Mouse (Mus musculus) left cerebral cortex, postnatal 4 days (tissue): ENCODE data around the gene Apobec2. TPM values are rescaled to one million over a fixed set of nuclear protein-coding genes. Genes with fewer than 3 reads are reported as not detected.

Source experiments
- DNase-seq: peaks from one replicate; pipeline ENCODE4 v3.0.0-alpha.2; 2022
- intact Hi-C: fragments of 180-260 bp; cut with DNase I; formaldehyde crosslinking; loops from one replicate; pipeline ENCODE4 v1.15.1; 2025
- total RNA-seq, 2 experiments: library from RNA; stranded (reverse); gene quantifications; 2 replicates each; pipeline ENCODE4 v1.2.3; 2021

Apobec2 gene
- total RNA-seq, 2 experiments from 2014 or later: 0.58 TPM; not detected in 1

DNA sequence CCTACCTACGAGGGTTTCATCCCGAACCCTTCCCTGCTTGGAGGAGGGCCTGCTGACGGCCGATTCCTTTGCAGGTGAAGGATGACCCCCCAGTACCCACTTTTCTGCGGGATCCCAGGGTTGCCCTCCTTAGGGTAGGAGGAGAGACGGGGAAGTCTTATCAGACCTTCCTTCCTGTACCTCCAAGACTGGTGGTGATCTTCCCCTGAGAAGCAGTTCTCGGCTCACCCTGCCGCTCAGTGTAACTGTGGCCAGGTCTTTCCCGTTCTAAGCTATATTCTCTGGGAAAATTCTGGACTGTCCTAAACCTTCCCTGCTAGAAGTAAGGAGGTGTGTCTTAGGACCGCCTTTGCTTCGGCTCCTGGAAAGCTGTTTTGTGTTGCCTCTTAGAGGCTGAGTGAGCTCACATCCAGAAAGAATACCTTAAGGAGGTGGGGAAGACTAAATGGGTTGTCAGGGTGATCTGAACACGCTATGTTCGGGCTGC is 22.4 kb downstream of the Apobec2 start:
- no peak for DNase-seq
- intact Hi-C loops: no loop called here

DNA sequence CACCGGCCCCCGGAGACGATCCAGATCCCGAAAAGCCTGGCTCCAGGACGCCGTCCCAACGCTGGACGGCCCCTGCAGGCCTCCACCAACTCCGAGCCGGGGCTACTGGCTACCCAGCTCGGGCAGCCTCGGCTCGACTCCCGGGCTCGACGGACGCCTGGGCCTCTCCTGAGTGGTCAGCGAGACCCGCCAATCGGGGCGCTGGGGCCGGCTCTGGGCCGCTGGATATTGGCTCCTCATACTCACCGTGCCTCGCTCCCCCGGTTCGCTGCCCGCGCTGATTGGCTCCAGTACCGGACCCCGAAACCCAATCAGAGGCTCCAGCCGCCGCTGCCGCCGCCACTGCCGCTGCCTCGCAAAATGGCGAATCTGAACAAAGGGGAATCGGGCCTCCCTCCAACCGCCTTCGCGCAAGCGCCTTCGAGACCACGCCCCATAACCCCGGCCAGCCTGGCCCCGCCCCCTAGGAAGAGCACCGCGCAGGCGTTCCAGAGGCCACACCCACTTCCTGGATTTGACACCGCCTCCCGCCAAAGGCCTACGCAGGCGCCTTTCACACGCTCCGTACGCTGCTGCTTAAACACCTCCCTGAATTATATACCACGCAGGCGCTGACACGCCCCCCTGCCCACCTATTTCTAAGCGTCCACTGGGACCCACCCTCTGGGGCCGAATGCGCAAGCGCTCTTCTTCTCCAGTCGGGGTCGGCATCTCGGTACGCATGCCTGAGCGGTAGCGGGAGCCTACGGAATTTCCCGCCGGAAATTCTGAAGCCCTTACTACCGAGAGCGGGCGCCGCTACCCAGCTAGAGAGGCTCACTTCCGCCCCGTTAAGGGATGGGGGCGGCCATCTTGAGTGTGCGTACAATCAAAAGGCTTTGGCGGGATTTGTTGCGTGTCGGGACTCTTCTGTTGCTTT is 23.1 kb downstream of the Apobec2 start, which contains the start of the genes Nfya and Oard1:
Nfya (minus strand) TSS at position 527 of the 919 bp plus-strand sequence.
Oard1 (plus strand) TSS at position 635 of the 919 bp plus-strand sequence.
- DNase-seq: peak; percentile 100
- intact Hi-C loops: no loop called here

DNA sequence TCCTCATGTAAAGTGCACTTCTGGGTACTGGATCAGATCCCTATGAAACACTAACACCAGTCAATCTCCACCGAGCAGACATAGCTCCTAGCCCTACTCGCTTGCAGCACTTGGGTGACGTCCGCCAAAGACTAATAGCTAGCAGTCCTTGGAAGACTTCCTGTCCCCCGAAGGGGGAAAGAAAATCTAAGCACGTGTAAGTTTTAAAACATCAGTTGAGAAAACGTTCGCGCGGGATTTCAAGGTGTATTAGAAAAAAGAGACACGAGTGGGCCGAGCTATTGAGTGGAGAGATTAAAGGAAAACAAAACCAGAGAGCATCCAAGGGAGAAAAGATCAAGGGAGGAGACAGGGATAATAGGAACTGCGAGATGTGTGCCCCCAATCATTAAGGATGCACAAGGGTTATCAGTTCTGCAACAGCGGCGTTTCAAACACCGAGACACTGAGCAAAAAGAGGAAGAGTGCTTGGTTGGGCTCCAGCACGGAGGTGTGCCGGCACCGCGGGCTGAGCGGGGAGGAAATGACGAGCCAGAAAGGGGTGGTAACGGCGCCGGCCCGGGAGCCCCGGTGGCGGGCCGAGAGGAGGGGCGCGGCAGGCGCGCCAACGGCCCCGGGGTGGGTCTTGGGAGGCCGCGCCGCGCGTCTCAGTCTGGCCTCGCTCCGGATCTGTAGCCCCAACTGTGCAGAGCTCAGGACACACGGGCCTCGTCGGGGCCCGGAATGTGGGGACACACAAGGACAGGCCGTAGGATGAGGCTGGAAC is 24.0 kb downstream of the Apobec2 start:
- peak; percentile 80 for DNase-seq
- intact Hi-C loops: no loop called here

DNA sequence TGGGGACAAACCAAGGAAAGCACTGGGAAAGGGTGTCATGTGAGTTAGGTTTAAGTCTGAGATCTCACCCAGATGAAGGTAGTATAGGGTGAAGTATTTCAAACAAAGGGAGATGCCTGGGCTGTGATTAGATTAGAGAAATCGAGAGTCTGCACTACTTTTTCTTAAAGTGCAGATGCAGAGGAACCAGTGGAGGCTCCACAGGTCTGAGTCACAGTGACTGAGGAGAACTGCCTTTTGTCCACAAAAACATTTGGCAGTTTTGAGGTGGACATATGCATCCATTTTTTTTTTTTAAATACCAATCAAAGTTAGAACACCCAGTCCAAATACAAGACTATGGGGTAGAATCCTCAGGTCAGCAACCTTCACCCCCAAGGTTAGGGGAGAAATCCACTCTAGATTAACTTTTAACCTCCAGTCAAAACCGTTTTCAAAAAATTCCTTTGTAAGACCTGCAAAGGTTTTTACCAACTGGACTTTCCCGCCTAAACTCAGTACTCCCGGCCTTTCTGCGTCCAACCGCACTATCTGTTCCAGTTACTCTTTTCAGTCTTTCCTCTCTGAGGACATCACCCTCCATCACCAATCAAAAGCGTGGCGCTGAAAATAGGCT is 24.7 kb downstream of the Apobec2 start:
- intact Hi-C loops: no loop called here
- DNase-seq: no peak

DNA sequence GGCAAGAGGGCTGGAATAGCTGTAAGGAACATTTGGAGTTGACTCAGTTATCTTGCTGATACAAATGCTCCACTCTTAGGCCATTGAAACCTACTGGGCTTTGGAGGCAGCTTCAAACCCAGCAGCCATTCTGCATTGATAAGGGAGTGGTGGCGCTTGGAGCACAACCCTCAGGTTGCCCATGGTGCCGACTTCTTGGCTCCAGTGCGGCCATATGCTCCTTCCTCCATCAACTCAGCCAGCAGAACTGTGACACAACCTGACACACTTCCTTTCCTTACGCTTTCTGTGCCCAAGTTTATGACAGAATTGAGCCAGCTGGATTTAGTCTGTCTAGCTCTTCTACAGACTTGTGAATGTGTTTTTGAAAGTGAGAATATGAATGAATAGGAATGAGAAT is 25.6 kb downstream of the Apobec2 start:
- intact Hi-C loops: no loop called here
- peak; percentile 15 for DNase-seq

DNA sequence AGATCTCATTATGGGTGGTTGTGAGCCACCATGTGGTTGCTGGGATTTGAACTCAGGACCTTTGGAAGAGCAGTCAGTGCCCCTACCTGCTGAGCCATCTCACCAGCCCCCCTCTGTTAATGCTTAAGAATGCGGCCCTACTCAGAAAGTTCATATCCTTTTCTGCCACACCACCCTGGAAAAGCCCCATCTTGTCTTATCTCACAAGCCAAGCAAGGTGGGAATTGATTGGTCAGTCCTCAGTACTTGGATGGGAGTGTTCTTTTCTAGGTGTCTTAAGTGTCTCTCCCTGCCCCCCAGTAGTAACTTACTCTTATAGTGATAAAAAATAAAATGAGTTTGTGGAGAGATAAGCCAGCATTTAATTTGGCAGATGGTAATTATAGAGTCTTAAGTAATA is 28.0 kb downstream of the Apobec2 start:
- intact Hi-C loops: no loop called here
- no peak for DNase-seq

DNA sequence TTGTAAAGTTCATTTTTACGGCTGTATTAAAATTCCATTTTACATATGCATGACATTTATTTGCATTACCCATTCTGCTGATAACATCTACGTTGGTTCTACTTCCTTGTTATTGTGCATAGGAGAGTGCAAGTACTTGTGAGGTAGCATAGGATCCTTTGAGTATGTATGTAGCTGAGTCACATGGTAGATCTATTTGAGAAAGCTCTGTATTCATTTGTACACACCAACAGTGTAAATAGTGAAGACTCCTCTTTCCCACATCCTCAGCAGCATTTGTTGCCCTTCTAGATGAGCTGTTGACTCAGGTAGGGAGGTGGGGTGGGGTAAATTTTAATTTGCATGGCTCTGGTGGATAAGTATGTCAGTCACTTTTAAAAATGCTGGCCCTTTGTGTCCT is 28.9 kb downstream of the Apobec2 start:
- DNase-seq: no peak
- intact Hi-C loops: no loop called here

DNA sequence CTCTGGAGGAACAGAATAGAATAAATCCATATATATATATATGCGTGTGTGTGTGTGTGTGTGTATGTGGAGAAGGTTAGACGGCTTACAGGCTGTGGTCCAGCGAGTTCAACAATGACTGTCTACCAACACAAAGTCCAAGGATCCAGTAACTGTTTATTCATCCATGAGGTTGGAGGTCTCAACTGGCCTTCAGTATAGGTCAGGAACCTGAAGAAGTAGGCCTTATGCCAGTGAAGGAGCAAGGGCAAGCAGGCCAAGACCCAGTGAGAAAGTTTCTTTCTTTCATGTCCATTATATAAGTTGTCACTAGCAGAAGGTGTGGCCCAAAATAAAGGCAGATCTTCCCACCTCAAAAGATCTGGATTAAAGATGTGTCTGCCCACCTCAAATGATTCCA is 30.0 kb downstream of the Apobec2 start:
- intact Hi-C loops: no loop called here
- no peak for DNase-seq

DNA sequence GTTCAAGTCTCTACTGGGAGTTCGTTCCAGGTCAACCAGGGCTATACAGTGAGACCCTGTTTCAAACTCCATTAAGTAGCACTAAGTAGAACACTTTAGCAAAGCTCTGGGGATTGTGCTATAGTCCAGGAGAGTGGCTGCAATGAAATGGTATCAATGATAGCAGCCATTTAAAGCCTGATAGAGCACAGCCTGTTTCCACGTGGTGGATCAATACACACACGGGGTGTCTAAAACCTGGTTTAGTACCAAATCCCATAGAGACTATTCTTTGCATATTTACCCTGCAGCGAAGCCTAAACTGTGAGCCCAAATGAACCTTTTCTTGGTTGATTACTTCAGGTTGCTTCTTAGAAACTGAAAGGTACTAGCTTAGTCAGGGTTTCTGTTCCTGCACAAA is 31.0 kb downstream of the Apobec2 start:
- DNase-seq: no peak
- intact Hi-C loops: no loop called here

DNA sequence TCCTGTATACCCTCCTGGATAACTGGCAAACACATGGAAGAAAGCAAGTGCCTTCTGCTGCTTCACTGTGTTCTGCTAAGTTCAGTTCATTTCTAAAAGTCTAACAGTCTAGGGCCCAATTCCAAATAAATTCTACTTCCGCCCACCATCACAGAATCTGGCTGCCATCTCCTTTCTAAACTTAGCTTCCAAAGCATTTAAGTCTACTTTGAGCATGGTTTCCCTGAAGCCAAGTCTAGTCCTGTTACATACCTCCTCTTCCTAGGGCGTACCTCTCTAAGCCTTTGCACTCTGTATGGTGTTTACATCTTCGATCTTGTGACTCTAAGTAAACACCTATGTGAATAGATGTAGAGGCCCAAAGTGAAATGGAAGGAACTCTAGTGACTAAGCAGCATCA is 40.1 kb downstream of the Apobec2 start:
- no peak for DNase-seq
- intact Hi-C loops: loop anchor here (10.0 kb wide), 1 partner anchor 118 kb away; no protein-coding TSS in a partner anchor

DNA sequence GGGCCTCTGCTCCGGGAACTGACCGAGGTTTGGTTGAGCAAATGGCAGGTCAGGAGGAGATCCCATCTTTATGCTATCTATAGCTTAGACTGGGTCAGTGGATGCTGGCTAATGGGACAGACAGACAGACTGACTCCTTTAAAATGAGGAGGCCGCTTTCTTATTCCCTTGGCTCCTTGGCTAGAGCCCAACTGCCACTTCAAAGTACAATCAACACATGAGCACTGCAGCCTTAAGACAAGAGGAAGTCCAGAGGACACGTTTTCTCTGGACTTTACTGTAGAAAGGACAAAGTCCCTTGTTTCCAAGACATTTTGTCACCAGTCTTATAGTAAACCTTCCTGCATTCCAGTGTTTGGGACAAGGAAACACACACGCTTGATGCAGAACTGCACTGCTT is 41.3 kb downstream of the Apobec2 start:
- intact Hi-C loops: loop anchor here (10.0 kb wide), 1 partner anchor 117 kb away; no protein-coding TSS in a partner anchor
- DNase-seq: no peak

DNA sequence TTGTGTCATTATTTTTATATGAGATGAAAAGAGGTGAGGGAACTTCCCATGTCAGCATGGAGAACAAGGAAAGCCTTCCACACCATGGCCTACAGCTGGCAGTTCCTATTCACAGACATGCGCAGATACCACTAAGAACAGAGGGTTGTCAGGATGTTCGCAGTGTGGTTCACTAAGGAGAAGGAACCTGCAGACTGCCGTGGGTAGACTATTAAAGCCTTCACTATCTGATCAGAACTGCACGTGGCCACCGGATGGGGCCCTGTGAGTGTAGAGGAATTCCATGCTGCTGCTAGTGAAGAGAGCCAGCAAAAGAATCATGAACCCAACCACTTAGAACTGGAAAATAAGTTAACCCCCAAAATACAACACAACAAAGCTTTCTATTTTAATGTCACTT is 43.3 kb downstream of the Apobec2 start:
- DNase-seq: no peak
- intact Hi-C loops: no loop called here

DNA sequence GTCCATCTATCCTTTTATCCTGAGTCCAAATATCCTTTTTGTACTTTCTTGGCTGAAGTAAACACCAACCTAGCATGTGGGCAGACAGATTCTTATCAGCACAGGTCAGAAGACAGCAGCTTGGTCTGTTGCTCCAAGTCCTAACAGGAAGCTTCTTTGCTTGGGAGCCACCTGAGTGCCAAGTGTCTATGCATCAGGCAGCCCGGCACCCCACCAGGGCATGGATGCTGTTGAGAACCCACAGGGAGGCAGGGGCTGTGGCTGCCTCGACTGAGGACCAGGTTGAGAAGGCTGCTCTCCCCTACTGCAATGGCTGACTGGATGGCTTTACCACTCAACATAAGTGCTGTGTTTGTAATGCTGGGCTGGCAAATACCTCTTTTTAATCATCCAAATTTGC is 44.1 kb downstream of the Apobec2 start:
- intact Hi-C loops: no loop called here

DNA sequence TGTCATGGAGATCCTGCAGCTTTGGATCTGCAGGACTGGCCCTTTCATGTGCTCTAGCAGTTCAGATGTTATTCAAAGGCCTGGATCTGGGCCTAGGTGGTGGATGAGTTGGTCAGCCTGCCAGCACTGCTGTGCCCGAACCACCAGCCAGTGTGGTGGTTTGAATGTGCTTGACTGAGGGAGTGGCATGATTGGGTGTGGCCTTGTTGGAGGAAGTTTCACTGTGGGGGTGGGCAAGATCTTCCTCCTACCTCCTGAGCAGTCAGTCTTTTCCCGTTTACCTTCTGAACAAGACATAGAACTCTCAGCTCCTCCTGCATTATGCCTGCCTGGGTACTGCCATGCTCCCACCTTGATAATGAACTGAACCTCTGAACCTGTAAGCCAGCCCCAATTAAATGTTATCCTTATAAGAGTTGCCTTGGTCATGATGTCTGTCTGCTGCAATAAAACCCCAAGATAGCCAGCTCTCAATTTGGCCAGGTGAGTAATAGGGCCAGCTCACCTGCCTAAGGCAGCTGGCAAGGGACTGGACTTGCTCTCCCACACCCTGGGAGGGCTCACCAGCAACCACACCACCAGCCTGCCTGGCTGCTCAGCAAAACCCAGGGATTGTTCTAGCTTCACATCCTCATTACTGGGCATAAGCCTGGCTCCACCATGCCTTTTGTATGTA is 46.8 kb downstream of the Apobec2 start:
- no peak for DNase-seq
- intact Hi-C loops: no loop called here

More for the DNA sequence above, 44.1 kb downstream of the Apobec2 start:
- no peak for DNase-seq

DNA sequence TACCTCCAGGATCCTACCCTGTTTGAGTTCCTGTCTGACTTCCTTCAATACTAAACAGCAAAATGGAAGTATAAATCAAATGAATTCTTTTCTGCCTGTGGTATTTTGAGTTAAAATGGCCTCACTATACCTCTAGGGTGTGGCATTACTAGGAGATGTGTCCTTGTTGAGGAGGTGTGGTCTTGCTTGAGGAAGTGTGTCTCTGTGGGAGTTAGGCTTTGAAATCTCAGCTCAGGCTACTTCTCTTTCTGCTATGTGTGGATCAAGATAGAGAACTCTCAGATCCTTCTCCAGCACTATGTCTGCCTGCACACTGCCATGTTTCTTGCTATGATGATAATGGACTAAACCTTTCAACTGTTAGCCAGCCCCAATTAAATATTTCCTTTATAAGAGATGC is 53.7 kb downstream of the Apobec2 start:
- DNase-seq: no peak
- intact Hi-C loops: no loop called here

DNA sequence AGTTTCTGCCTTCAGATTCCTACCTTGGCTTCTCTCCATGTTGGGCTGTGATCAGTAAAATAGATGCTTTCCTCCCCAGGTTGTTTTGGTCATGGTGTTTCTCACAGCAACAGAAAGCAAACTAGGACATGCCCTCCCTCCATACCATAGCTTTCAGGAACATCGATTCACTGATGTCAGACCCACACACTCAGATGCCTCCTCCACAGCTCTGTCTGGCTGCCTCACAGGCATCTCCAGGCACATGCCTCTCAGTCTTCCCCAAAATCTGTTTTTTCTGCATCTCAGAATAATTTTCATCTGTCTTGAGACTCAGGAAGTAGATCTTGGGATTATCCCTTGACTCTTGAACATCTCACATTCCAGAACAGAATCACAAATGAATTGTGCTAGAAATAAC is 56.6 kb downstream of the Apobec2 start:
- intact Hi-C loops: no loop called here
- no peak for DNase-seq

DNA sequence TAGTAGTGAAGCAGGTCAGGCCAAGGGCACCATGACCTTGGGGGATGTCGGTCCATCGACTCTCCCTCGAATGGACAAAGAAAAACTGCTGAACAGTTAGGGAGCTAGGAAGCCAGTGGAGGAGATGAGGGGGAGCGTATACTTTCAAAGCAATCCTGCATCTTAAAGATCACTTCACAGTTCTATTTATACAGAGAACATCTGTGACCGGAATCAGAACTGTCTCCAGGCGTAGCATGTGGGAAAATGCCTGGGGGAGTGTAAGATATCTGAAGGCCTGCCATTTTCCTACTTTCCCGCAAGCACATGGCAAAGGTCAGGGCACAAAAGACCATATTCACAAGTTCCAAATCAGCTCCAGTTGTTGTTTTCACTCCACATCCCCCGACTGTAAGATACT is 59.7 kb downstream of the Apobec2 start:
- intact Hi-C loops: no loop called here
- no peak for DNase-seq

DNA sequence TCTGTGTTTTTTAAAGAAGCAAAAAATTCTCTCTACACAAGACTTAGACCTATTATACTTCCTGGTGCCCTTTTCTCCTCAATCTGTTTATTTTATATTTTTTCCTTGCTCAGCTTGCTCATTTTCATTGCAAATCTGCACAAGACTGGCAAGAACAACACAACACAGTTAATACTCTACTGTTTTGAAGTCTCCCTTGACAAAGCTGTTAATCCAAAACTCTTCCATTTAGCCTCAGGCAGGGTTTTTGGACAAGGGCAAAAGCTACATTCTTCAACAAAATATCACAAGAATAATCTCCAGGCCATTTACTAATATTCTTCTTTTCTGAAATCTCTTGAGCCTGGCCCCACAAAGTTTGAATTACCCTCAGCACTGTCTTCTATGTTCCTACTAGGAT is 61.1 kb downstream of the Apobec2 start:
- intact Hi-C loops: no loop called here
- no peak for DNase-seq
